Mouse (Mus musculus) liver (tissue): ENCODE results near the gene Klk15.

Source experiments
- DNase-seq: peaks from one replicate; pipeline ENCODE4 v3.0.0-alpha.2; 2020; ENCODE audit warnings: mixed read lengths

Klk15 gene

GRCm38 (mm10) chr7:43985657-43986056, 52.1 kb downstream of the Klk15 start:
- no peak for DNase-seq
